In the genomic region with DNA sequence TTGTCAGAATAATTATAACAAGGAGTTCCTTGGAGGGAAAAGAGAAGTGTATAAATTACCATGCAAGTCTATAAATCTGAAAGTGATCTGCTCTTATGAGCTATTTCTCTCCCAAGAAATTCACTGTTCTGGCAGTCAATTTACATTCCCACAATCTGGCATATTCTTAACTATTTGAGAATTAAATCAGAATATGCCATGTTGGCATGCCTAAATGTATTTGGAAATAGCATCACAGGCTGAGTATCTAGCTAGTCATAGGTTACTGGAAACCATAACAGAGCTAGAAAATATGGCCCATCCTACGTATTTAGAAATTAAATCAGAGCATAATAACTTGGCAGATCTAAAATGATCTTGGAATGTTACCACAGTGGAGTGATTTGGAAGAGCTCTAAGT, we compare ENCODE assay signal across 12 mouse cellular contexts.
"Had no signal": no experiment of that assay in that cellular context is flagged by ENCODE, and none has a peak within 500 bp of the region (broad histone marks: within the 10 kb centered on the region; RNA-seq: fewer than 3 reads in every experiment).

No protein-coding gene starts in this region.

- H3K36me3 ChIP-seq: limb, embryonic 12.5 days; midbrain, embryonic 13.5 days; neural tube, embryonic 15.5 days had no signal

- ATAC-seq: midbrain, embryonic 13.5 days had no signal

- DNase-seq: kidney, adult 8-10 months; kidney, postnatal 25 days; liver; lung, adult 18-20 months; right cerebral cortex, adult 18-20 months; right cerebral cortex, postnatal 25 days; thymus, postnatal 4 days had no signal

- H3K9ac ChIP-seq: limb, embryonic 12.5 days; liver, embryonic 14.5 days; midbrain, embryonic 13.5 days; neural tube, embryonic 15.5 days had no signal

- H3K27me3 ChIP-seq: limb, embryonic 12.5 days; midbrain, embryonic 13.5 days; neural tube, embryonic 15.5 days had no signal

- H3K4me2 ChIP-seq: limb, embryonic 12.5 days; midbrain, embryonic 13.5 days; neural tube, embryonic 15.5 days had no signal

- H3K4me1 ChIP-seq: limb, embryonic 12.5 days; midbrain, embryonic 13.5 days; neural tube, embryonic 15.5 days had no signal

- H3K4me3 ChIP-seq: limb, embryonic 12.5 days; midbrain, embryonic 13.5 days; myocyte; neural tube, embryonic 15.5 days had no signal

- H3K9me3 ChIP-seq: limb, embryonic 12.5 days; midbrain, embryonic 13.5 days; neural tube, embryonic 15.5 days had no signal

- H3K27ac ChIP-seq: limb, embryonic 12.5 days; liver, embryonic 14.5 days; midbrain, embryonic 13.5 days; neural tube, embryonic 15.5 days had no signal
